9 mouse cellular contexts compared by ENCODE assay signal in the genomic region with DNA sequence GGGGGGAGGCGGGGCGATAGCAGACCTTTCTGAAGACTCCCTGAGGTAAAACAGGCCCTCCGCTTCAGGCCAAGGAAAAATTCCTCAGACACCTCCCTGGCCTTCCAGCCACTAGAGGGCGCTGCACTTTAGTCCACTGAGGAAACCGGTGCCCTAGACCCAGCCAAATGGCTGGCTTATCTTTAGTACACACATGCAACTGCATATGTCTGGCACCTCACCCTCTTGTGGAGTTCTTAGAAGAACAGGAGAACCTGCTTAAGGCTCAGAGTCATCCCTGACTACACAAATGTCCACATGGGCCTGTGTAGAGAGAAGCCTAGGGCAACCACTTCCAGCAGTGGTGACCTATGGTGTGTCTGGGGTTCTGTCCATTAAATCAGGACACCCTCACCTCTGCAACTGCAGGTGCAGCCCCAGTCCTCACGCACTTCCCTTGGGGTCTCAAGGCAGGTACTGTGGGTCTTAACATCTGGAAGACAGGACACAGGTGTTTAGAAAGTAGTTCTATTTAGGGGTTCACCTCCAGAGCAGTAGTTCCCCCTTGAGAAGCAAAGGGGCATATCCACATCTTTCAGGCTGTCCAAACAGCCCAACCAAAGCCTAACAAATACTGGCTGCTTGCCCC. TPM values are rescaled to one million over a fixed set of nuclear protein-coding genes. Genes with fewer than 3 reads are reported as not detected.
DNase-seq lines count a peak whose midpoint lies in the region; ATAC-seq and TF ChIP-seq lines count a peak whose summit lies in the region.
"Had no signal": no experiment of that assay in that cellular context is flagged by ENCODE, and none has a peak within 500 bp of the region (broad histone marks: within the 10 kb centered on the region; RNA-seq: fewer than 3 reads in every experiment).

No protein-coding gene starts in this region.

- H3K9ac ChIP-seq in heart, embryonic 15.5 days, result no peak overlapping the region
- no peak overlapping the region for H3K9ac ChIP-seq in lung, embryonic 14.5 days
- H3K9ac ChIP-seq: limb, embryonic 15.5 days had no signal

- 11% methylated on average over 6 of the region's 6 CpGs for WGBS in embryonic facial prominence, embryonic 10.5 days
- 9% methylated on average over 6 of the region's 6 CpGs for WGBS in heart, embryonic 15.5 days
- WGBS in lung, embryonic 14.5 days, result 15% methylated on average over 4 of the region's 6 CpGs

- peak; percentile 88 for TF ChIP-seq CTCF in E14TG2a.4 (conservative IDR thresholded peaks at IDR 0.05; ENCODE audit: low read length)
- TF ChIP-seq CTCF in lung, embryonic 14.5 days (IDR thresholded peaks at IDR 0.05; ENCODE audit: low read depth), result peak; percentile 79

- H3K36me3 ChIP-seq in E14TG2a.4 (ENCODE audit: insufficient read depth, low read length), result peaks cover 49% of the 10 kb centered on the region
- peaks cover 53% of the 10 kb centered on the region for H3K36me3 ChIP-seq in embryonic facial prominence, embryonic 10.5 days (replicated peaks)
- peaks cover 27% of the 10 kb centered on the region for H3K36me3 ChIP-seq in heart, embryonic 15.5 days
- peaks cover 44% of the 10 kb centered on the region for H3K36me3 ChIP-seq in lung, embryonic 14.5 days (ENCODE audit: insufficient read depth)

- peaks cover 27% of the 10 kb centered on the region for H3K27me3 ChIP-seq in E14TG2a.4 (ENCODE audit: insufficient read depth, low read length)
- H3K27me3 ChIP-seq in embryonic facial prominence, embryonic 10.5 days (replicated peaks; ENCODE audit: low read depth, poor library complexity, severe bottlenecking), result peaks cover 44% of the 10 kb centered on the region
- peaks cover 33% of the 10 kb centered on the region for H3K27me3 ChIP-seq in heart, embryonic 15.5 days
- peaks cover 27% of the 10 kb centered on the region for H3K27me3 ChIP-seq in lung, embryonic 14.5 days (ENCODE audit: insufficient read depth, low read length)

- H3K4me1 ChIP-seq in E14TG2a.4 (replicated peaks; ENCODE audit: low read depth, low read length), result peaks cover 68% of the 10 kb centered on the region
- H3K4me1 ChIP-seq in embryonic facial prominence, embryonic 10.5 days, result peaks cover 27% of the 10 kb centered on the region
- peaks cover 47% of the 10 kb centered on the region for H3K4me1 ChIP-seq in heart, embryonic 15.5 days (replicated peaks)
- H3K4me1 ChIP-seq in lung, embryonic 14.5 days (ENCODE audit: insufficient read depth), result 0 out of 2 replicates have a peak, but pooled peaks cover 4% of the 10 kb centered on the region

- no peak overlapping the region for H3K27ac ChIP-seq in embryonic facial prominence, embryonic 10.5 days (replicated peaks)
- no peak overlapping the region for H3K27ac ChIP-seq in heart, embryonic 15.5 days
- H3K27ac ChIP-seq in lung, embryonic 14.5 days (ENCODE audit: low read depth), result no peak overlapping the region
- H3K27ac ChIP-seq: limb, embryonic 15.5 days had no signal

- DNase-seq in adrenal gland, postnatal 10 days, result peak; percentile 90
- peak; percentile 82 for DNase-seq in embryonic facial prominence, embryonic 10.5 days (ENCODE audit: low spot score)
- peak; percentile 84 for DNase-seq in layer of hippocampus, adult 11-12 months (ENCODE audit: low spot score)
- peak; percentile 88 for DNase-seq in lung, embryonic 14.5 days
- peak; percentile 84 to 87 for DNase-seq in right cerebral cortex, postnatal 10 days (ENCODE audit: low spot score in 2 of 2)
- peak; percentile 54 to 72 for DNase-seq in urinary bladder, postnatal 36 days (ENCODE audit: low spot score in 2 of 2)

- ATAC-seq in heart, embryonic 15.5 days (replicated peaks; ENCODE audit: insufficient number of reproducible peaks, insufficient read depth, low FRiP score, low read depth), result peak; percentile 16; the same call in 1 of the 2 replicates
- ATAC-seq in lung, embryonic 14.5 days (ENCODE audit: insufficient read depth), result peak; percentile 63; the same call in 1 of the 2 replicates

- no peak overlapping the region for H3K4me2 ChIP-seq in heart, embryonic 15.5 days
- H3K4me2 ChIP-seq in lung, embryonic 14.5 days, result no peak overlapping the region
- H3K4me2 ChIP-seq: limb, embryonic 15.5 days had no signal

- no peaks in the 10 kb centered on the region for H3K9me3 ChIP-seq in E14TG2a.4 (ENCODE audit: low read length)
- no peaks in the 10 kb centered on the region for H3K9me3 ChIP-seq in embryonic facial prominence, embryonic 10.5 days
- no peaks in the 10 kb centered on the region for H3K9me3 ChIP-seq in heart, embryonic 15.5 days (replicated peaks)
- no peaks in the 10 kb centered on the region for H3K9me3 ChIP-seq in lung, embryonic 14.5 days (ENCODE audit: low read depth, low read length)
- H3K9me3 ChIP-seq: limb, embryonic 15.5 days had no signal

- H3K4me3 ChIP-seq in E14TG2a.4 (replicated peaks; ENCODE audit: low read length), result no peak overlapping the region
- H3K4me3 ChIP-seq in embryonic facial prominence, embryonic 10.5 days, result no peak overlapping the region
- no peak overlapping the region for H3K4me3 ChIP-seq in heart, embryonic 15.5 days
- no peak overlapping the region for H3K4me3 ChIP-seq in lung, embryonic 14.5 days (ENCODE audit: low read depth, low read length)
- H3K4me3 ChIP-seq: limb, embryonic 15.5 days had no signal

RNA-seq across cellular contexts. Expression of a gene that starts 3.8 kb away (rescaled TPM):
- 1 to 10 TPM; 7.2 to 8.7 TPM for total RNA-seq in adrenal gland, postnatal 10 days (2021)
- polyA plus RNA-seq in embryonic facial prominence, embryonic 10.5 days (2016; fragmentation: Nextera tagmentation; extraction: Ambion mirVana), result 0.04 TPM in 1 of 2 replicates, not detected in the other
- 0.08 and 0.09 TPM in 2 replicates for polyA plus RNA-seq in heart, embryonic 15.5 days (2015; fragmentation: Nextera tagmentation; extraction: Ambion mirVana)
- polyA plus RNA-seq in lung, embryonic 14.5 days (2014; fragmentation: Nextera tagmentation; extraction: Ambion mirVana), result 0.14 TPM in 1 of 2 replicates, not detected in the other

RNA-seq across cellular contexts. Expression of a gene that starts 8.3 kb away (rescaled TPM):
- total RNA-seq in adrenal gland, postnatal 10 days (2021), result 100 to 1,000 TPM; 662 to 732 TPM
- polyA plus RNA-seq in embryonic facial prominence, embryonic 10.5 days (2016; fragmentation: Nextera tagmentation; extraction: Ambion mirVana), result 591 and 608 TPM in 2 replicates
- polyA plus RNA-seq in heart, embryonic 15.5 days (2015; fragmentation: Nextera tagmentation; extraction: Ambion mirVana), result 998 and 1,017 TPM in 2 replicates
- 842 and 871 TPM in 2 replicates for polyA plus RNA-seq in lung, embryonic 14.5 days (2014; fragmentation: Nextera tagmentation; extraction: Ambion mirVana)

RNA-seq across cellular contexts. Expression of a gene that starts 23.8 kb away (rescaled TPM):
- 1 to 10 TPM; 1.0 to 1.5 TPM for total RNA-seq in adrenal gland, postnatal 10 days (2021)
- polyA plus RNA-seq in embryonic facial prominence, embryonic 10.5 days (2016; fragmentation: Nextera tagmentation; extraction: Ambion mirVana), result 0.88 and 1.5 TPM in 2 replicates
- 1.1 TPM in 2 replicates for polyA plus RNA-seq in heart, embryonic 15.5 days (2015; fragmentation: Nextera tagmentation; extraction: Ambion mirVana)
- polyA plus RNA-seq in lung, embryonic 14.5 days (2014; fragmentation: Nextera tagmentation; extraction: Ambion mirVana), result 0.24 and 0.84 TPM in 2 replicates

RNA-seq across cellular contexts. Expression of a gene that starts 30.6 kb away (rescaled TPM):
- total RNA-seq in adrenal gland, postnatal 10 days (2021), result 10 to 100 TPM; 90.2 to 96.7 TPM
- polyA plus RNA-seq in embryonic facial prominence, embryonic 10.5 days (2016; fragmentation: Nextera tagmentation; extraction: Ambion mirVana), result 240 and 250 TPM in 2 replicates
- 86.7 and 98.4 TPM in 2 replicates for polyA plus RNA-seq in heart, embryonic 15.5 days (2015; fragmentation: Nextera tagmentation; extraction: Ambion mirVana)
- polyA plus RNA-seq in lung, embryonic 14.5 days (2014; fragmentation: Nextera tagmentation; extraction: Ambion mirVana), result 88.2 and 92.9 TPM in 2 replicates

RNA-seq across cellular contexts. Expression of a gene that starts 33.8 kb away (rescaled TPM):
- 10 to 100 TPM; 60.1 to 69.8 TPM for total RNA-seq in adrenal gland, postnatal 10 days (2021)
- 52.8 and 54.3 TPM in 2 replicates for polyA plus RNA-seq in embryonic facial prominence, embryonic 10.5 days (2016; fragmentation: Nextera tagmentation; extraction: Ambion mirVana)
- 30.0 and 36.5 TPM in 2 replicates for polyA plus RNA-seq in heart, embryonic 15.5 days (2015; fragmentation: Nextera tagmentation; extraction: Ambion mirVana)
- 44.2 and 44.6 TPM in 2 replicates for polyA plus RNA-seq in lung, embryonic 14.5 days (2014; fragmentation: Nextera tagmentation; extraction: Ambion mirVana)
